Mouse (Mus musculus) cortical plate, adult 2 months (tissue): ENCODE results near the gene Ust.

Source experiments
- CTCF ChIP-seq: fragments of 200-500 bp; IDR thresholded peaks from 2 replicates; pipeline ENCODE4 v1.5.1; 2011; ENCODE audit warnings: mild to moderate bottlenecking, control low read depth, low read length; ENCODE audit not compliant: insufficient read depth; ENCODE audit errors: extremely low read depth
- POLR2A ChIP-seq: fragments of 200-500 bp; IDR thresholded peaks from 2 replicates; pipeline ENCODE4 v1.6.1; 2011; ENCODE audit warnings: mild to moderate bottlenecking, low read length, control low read depth; ENCODE audit not compliant: insufficient read depth; ENCODE audit errors: extremely low read depth

DNA sequence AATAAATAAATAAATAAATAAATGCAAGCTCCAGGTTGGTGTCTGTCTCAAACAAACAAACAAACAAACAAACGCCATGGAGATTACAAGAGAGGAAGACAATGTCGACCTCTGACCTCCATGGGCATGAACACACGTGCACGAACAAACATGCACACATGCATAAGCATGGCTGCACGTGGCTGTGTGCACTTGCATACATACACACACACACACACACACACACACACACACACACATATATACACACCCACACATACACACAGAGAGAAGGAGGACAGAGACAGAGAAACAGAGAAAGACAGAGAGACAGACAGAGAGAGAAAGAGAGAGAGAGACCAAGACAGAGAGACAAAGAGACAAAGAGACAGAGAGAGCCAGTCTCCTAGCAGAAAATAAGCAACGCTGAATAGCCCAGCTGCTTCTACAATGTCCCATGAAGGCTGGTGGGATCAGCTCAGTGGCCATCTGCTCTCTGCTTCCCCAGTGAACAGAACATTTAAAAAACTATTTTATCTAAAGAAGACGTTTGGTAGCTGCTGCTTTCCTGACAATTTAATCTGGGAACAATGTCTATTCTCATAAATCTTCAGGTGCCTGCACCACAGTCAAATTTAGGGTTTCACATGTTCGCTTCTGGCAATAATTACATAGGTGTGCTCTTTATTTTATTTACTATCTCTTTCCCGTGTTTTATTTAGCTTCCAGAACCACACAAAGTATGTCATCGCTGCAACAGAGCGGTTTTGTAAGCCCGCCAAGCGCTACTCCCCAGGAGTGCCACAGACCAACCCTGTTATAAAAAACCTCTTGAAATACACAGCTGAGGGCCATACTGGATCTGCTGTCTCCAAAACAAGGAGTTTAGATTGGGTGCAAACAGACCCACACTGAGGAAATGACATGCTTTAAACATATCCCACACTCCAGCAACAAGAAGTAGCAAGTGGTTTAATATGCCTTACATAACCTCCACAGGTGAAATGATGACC lies 89.5 kb downstream of the Ust start:
- TF ChIP-seq CTCF (no peak), POLR2A (no peak)
